Mouse (Mus musculus) limb, embryonic 14.5 days (tissue): ENCODE measurements at regions not wholly inside any gene's neighbourhood (a gene's known extent, or its start where the extent isn't known, plus 50 kb on each side); places are given as distances from the start of the nearest gene placed in this dataset.
A peak's percentile ranks its signal among the peaks of the same experiment; 100 is the strongest.

Experiments
- ATAC-seq: fragments of 200-750 bp; cut with Nextera tagmentation; 2 replicates; pipeline ENCODE4 v1.8.0; 2017; ENCODE audit warnings: low read depth, moderate number of reproducible peaks, moderate TSS enrichment; ENCODE audit not compliant: low FRiP score
- DNase-seq: peaks from one replicate; pipeline ENCODE4 v3.0.0-alpha.2; 2015; ENCODE audit warnings: low spot score
- H3K27ac ChIP-seq: fragments of 300-500 bp; sonication (generic); replicated peaks from 2 replicates; pipeline ENCODE4 v1.5.1; 2014; ENCODE audit warnings: low read depth, mild to moderate bottlenecking, low read length, moderate library complexity, mixed read lengths
- H3K27me3 ChIP-seq: fragments of 300-500 bp; sonication (generic); 2 replicates; pipeline ENCODE4 v1.6.1; 2014; ENCODE audit warnings: low read length, mixed read lengths; ENCODE audit not compliant: control insufficient read depth, insufficient read depth
- H3K36me3 ChIP-seq: fragments of 300-500 bp; sonication (generic); 2 replicates; pipeline ENCODE4 v1.6.1; 2014; ENCODE audit warnings: mild to moderate bottlenecking, low read length, moderate library complexity, mixed read lengths; ENCODE audit not compliant: control insufficient read depth, insufficient read depth
- H3K4me1 ChIP-seq: fragments of 300-500 bp; sonication (generic); 2 replicates; pipeline ENCODE4 v1.6.1; 2014; ENCODE audit warnings: antibody characterized with exemption, low read length, mixed read lengths; ENCODE audit not compliant: control insufficient read depth, insufficient read depth
- H3K4me2 ChIP-seq: fragments of 300-500 bp; sonication (generic); replicated peaks from 2 replicates; pipeline ENCODE4 v1.6.1; 2014; ENCODE audit warnings: low read depth, mild to moderate bottlenecking, low read length, moderate library complexity; ENCODE audit not compliant: severe bottlenecking
- H3K4me3 ChIP-seq: fragments of 300-500 bp; sonication (generic); replicated peaks from 2 replicates; pipeline ENCODE4 v1.5.1; 2014; ENCODE audit warnings: low read length
- H3K9ac ChIP-seq: fragments of 300-500 bp; sonication (generic); 2 replicates; pipeline ENCODE4 v1.6.1; 2014; ENCODE audit warnings: mild to moderate bottlenecking, low read depth, low read length, moderate library complexity; ENCODE audit not compliant: severe bottlenecking
- H3K9me3 ChIP-seq: fragments of 300-500 bp; sonication (generic); 2 replicates; pipeline ENCODE4 v1.6.1; 2016; ENCODE audit warnings: low read length; ENCODE audit not compliant: control insufficient read depth
- POLR2A ChIP-seq: fragments of 200-500 bp; IDR thresholded peaks from 2 replicates; pipeline ENCODE4 v1.8.0; 2012; ENCODE audit warnings: inconsistent platforms, mild to moderate bottlenecking, moderate library complexity, borderline replicate concordance; ENCODE audit not compliant: insufficient read depth, insufficient read length; ENCODE audit errors: extremely low read depth
- WGBS: fragments of 180-500 bp; shearing (Covaris S2); extraction: QIAGEN DNeasy Blood & Tissue Kit; methylation state at CpG from one replicate; pipeline ENCODE4 v1.1.7; 2014; 5-methylcytosine and 5-hydroxymethylcytosine counted together

GRCm38 (mm10) chr17:84107497-84107896 is 80.2 kb downstream of the Zfp36l2 start:
- WGBS: 78% methylated on average over 3 of the region's 3 CpGs
- TF ChIP-seq POLR2A: no peak
- no peak for ATAC-seq

GRCm38 (mm10) chr17:84104242-84104641 is 83.5 kb downstream of the Zfp36l2 start:
- no peak overlapping the region for H3K9ac ChIP-seq
- 65% methylated on average over 7 of the region's 7 CpGs for WGBS
- TF ChIP-seq POLR2A: no peak
- H3K27me3 ChIP-seq: no peaks in the 10 kb centered on the region
- H3K4me1 ChIP-seq: peaks cover 16% of the 10 kb centered on the region
- 0 out of 2 replicates have a peak overlapping the region, but pooled peaks have one; percentile 5 for H3K27ac ChIP-seq
- no peak for DNase-seq
- H3K36me3 ChIP-seq: no peaks in the 10 kb centered on the region
- no peaks in the 10 kb centered on the region for H3K9me3 ChIP-seq
- no peak overlapping the region for H3K4me3 ChIP-seq
- no peak overlapping the region for H3K4me2 ChIP-seq
- no peak for ATAC-seq

More at GRCm38 (mm10) chr17:84107497-84107896, 80.2 kb downstream of the Zfp36l2 start:
- Histone ChIP-seq H3K4me2 (no peak overlapping the region), H3K27ac (no peak overlapping the region), H3K4me1 (peaks cover 22% of the 10 kb centered on the region), H3K9ac (no peak overlapping the region), H3K27me3 (no peaks in the 10 kb centered on the region), H3K4me3 (no peak overlapping the region), H3K9me3 (no peaks in the 10 kb centered on the region), H3K36me3 (no peaks in the 10 kb centered on the region)
- no peak for DNase-seq

GRCm38 (mm10) chr17:84103344-84103743 is 84.4 kb downstream of the Zfp36l2 start:
- no peak overlapping the region for H3K4me2 ChIP-seq
- WGBS: 55% methylated on average over 7 of the region's 7 CpGs
- H3K27me3 ChIP-seq: no peaks in the 10 kb centered on the region
- TF ChIP-seq POLR2A: no peak
- H3K27ac ChIP-seq: no peak overlapping the region
- no peak overlapping the region for H3K4me3 ChIP-seq
- no peaks in the 10 kb centered on the region for H3K36me3 ChIP-seq
- peaks cover 16% of the 10 kb centered on the region for H3K4me1 ChIP-seq
- DNase-seq (no peak), ATAC-seq (no peak)
- H3K9ac ChIP-seq: no peak overlapping the region
- H3K9me3 ChIP-seq: no peaks in the 10 kb centered on the region

GRCm38 (mm10) chr17:84101652-84102051 is 86.1 kb downstream of the Zfp36l2 start:
- H3K36me3 ChIP-seq: no peaks in the 10 kb centered on the region
- ATAC-seq (no peak), DNase-seq (no peak)
- no peak overlapping the region for H3K9ac ChIP-seq
- 64% methylated on average over 1 of the region's 1 CpGs for WGBS
- H3K9me3 ChIP-seq: no peaks in the 10 kb centered on the region
- no peak overlapping the region for H3K4me2 ChIP-seq
- no peak overlapping the region for H3K27ac ChIP-seq
- H3K4me3 ChIP-seq: no peak overlapping the region
- peaks cover 26% of the 10 kb centered on the region for H3K4me1 ChIP-seq
- no peaks in the 10 kb centered on the region for H3K27me3 ChIP-seq
- TF ChIP-seq POLR2A: no peak

- no peak for DNase-seq
- Histone ChIP-seq H3K4me3 (no peak overlapping the region), H3K4me2 (no peak overlapping the region), H3K9ac (no peak overlapping the region), H3K9me3 (no peaks in the 10 kb centered on the region), H3K27me3 (no peaks in the 10 kb centered on the region), H3K4me1 (peaks cover 31% of the 10 kb centered on the region), H3K27ac (no peak overlapping the region), H3K36me3 (no peaks in the 10 kb centered on the region)
- no peak for TF ChIP-seq POLR2A
- no peak for ATAC-seq
- WGBS: 62% methylated on average over 10 of the region's 10 CpGs
Measured at GRCm38 (mm10) chr17:84100523-84100922, 87.2 kb downstream of the Zfp36l2 start.

- ATAC-seq: no peak
- TF ChIP-seq POLR2A: no peak
- no peak overlapping the region for H3K4me2 ChIP-seq
- no peak overlapping the region for H3K27ac ChIP-seq
- WGBS: 88% methylated on average over 9 of the region's 9 CpGs
- no peaks in the 10 kb centered on the region for H3K36me3 ChIP-seq
- H3K9me3 ChIP-seq: no peaks in the 10 kb centered on the region
- H3K9ac ChIP-seq: no peak overlapping the region
- no peak overlapping the region for H3K4me3 ChIP-seq
- no peaks in the 10 kb centered on the region for H3K27me3 ChIP-seq
- H3K4me1 ChIP-seq: peaks cover 31% of the 10 kb centered on the region
- DNase-seq: no peak
Measured at GRCm38 (mm10) chr17:84099737-84100136, 88.0 kb downstream of the Zfp36l2 start.
